Mouse (Mus musculus): Measurements from ENCODE around the gene Olfr456.
"Not testable (repeated sequence)": the region's sequence is repeated elsewhere in the genome, so short reads cannot be mapped to it uniquely, and the experiment has no call there.

The Olfr456 gene

DNA sequence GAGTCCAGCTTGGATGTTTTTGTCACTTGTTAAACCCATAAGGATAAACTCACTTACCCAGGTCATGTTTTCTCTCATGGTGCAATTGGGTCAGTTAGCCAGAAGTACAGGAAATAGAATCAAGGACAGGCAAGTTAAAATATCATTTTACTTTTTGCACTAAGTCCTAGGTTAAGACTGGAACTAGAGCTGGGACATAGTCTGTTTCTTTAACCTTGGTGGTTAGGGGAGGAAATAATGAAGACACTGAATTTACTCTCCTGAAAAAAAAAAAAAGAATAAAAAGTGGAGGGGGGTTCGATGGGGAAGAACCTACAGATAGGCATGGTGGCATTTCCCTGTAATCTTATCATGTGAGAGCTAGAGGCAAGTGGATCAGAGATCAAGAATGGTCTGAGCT is at the start of gene Olfr456:
TSS of gene Olfr456 (minus strand) at position 101 of the 400 bp plus-strand sequence.
- in situ Hi-C loops (cut with MboI, MseI): no loop called here

DNA sequence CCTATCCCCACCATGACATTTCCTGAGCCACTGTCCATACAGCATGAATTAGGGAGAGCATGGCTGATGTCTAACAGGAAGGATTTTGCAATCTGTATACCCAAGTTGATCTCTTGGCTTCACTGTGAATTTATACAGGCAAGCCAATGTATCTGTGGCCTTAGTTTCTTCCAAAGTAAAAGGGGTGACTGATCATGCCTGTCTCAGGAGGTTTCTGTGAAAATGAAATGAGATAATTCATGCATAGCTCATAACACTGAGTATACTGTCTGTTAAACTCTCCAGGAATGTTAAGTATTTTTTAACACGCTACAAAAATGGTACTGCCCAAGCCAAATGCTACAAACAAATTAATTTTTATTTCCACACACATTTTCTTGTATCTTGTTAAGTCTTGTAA is 26.4 kb upstream of the Olfr456 start:
- in situ Hi-C loops (cut with MboI, MseI): no loop called here

DNA sequence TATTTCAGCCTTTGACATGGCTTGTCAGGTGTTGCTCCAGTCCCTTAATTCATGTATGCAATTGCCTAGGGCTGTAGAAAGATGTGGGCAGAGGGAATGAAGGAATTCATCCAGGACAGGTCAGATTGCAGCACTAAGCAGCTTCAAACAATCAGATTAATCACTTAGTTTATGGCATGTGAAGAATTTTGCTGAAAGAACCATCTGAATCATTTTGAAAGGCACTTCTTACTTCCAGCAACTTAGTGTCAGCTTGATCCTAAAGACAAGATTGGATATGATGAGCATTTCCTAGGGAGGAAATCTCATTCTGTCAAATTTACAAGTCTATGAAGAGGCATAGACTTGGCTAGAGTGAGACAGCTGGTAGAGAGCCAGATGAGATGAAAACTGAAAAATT is 22.3 kb upstream of the Olfr456 start:
- in situ Hi-C loops (cut with MboI, MseI): no loop called here

DNA sequence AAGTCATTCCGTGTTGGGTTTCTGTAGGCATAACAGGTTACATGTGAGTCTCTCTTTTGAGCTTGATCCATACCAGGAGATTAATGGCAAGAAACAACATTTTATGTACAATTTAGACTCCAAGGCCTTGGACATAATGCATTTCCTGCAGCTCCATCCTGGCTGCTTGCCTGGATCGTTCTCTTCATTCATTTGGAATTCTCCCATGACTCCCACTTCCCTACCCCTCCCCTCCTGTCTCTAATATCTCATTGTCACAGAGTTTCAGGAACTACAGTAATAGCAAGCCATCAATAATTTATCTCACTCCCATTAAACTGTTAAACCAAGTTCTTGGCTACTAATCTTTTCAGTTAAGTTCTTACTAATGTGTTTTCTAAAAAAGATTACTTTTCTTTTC is 16.5 kb upstream of the Olfr456 start:
- in situ Hi-C loops (cut with MboI, MseI): no loop called here

DNA sequence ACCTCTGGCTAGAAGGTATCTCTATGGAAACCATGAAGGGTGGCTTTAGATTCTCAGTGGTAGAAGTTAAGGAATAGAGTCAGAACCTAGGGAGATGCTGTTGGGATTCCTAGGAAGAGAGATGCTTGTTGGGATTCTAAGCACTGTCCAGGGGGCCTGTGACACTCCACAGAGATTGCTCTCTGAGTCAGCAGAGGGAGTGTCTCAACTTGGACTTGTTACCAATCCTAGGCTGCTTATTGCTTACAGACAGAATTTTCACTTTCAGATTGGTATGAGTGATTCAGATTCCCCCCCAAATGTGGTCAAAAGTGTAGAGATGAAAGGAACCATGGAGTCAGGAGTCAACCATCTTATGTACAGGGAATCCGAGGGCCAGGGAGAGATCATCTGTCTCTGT is 2.7 kb upstream of the Olfr456 start:
- in situ Hi-C loops (cut with MboI, MseI): no loop called here

DNA sequence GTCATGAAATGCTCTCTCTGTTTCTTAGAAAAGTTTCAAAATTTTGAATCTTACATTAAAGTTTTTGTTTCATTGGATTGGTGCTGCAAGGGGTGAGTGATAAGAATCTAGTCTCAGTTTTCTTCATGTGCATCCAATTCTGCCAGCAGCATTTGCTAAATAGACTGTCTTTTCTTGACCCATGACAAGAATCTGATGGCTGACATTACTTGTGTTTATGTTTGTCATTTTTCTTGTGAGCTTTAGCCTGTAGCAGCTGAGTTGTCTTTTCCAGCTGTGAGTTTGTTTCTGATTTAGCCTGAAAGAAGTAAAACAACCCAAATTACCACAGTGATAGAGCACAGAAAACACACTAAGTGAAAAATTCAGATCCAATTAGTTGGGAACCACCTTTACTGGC is 2.4 kb downstream of the Olfr456 start:
- in situ Hi-C loops (cut with MboI, MseI): no loop called here

DNA sequence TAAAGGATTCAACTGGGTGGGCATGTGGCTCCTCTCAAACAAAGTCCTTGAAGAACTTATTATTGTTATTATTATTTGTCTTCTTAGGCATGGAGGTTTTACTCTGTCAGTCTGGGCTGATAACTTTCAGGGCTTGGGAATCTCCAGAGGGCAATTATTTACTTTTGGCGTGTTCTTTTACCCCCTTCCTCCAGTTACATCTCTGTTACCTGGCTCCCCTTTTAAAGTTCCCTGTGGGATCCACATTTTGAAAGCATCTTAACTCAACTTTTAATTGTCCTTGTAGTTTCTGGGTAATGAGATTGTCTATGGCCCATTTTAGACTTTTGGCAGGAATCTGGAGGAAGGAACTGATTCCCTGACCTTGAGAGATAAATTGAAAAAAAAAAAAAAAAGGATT is 10.8 kb downstream of the Olfr456 start, which contains the start of gene Olfr457:
TSS of gene Olfr457 (minus strand) at position 101 of the 400 bp plus-strand sequence.
- in situ Hi-C loops (cut with MboI, MseI): no loop called here

DNA sequence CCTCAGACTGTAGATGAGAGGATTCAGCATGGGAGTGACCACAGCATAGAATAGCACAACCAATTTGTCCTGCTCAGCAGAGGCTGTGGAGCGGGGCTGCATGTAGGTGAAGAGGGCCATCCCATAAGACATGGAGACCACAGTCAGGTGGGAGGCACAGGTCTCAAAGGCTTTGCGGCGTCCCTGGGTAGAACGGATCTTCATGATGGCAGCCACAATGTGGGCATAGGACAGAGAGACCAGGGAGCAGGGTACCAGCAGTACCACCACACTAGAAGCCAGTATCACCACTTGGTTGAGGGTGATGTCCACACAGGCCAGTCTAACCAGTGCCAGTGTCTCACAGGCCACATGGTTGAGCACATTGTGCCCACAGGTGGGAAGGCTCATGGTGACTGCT is 15.7 kb downstream of the Olfr456 start:
- in situ Hi-C loops (cut with MboI, MseI): not testable (repeated sequence)

DNA sequence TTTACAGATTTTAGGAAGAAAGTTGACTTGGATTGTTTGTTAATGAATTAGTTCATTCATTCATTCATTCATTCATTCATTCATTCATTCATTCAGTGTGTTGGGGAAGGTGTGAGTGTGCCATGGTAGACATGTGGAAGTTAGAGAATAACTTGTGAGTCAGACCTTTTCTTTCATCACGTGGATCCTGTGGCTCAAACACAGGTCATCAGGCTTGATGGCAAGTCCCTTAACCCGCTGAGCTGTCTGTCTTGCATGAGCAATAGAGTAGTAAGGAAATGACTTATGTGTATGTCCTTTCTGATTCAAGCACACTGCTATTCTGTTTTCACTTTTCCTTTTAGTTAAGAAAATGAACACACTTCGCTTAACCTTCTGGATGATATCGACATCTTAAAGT is 16.5 kb downstream of the Olfr456 start:
- in situ Hi-C loops (cut with MboI, MseI): no loop called here

DNA sequence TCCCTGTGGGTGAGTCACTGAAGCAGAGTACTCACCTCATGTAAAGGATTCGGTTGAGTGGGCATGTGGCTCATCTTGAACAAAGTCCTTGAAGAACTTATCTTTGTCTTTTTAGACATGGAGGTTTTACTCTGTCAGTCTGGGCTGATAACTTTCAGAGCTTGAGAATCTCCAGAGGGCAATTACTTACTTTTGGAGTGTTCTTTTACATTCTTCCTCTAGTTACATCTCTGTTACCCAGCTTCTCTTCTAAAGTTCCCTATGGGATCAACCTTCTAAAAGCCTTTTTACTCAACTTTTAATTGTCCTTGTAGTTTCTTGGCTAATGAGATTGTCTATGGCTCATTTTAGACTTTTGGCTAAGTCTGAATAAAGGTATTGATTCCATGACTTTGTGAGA is 21.9 kb downstream of the Olfr456 start, which contains the start of gene Olfr458:
TSS of gene Olfr458 (minus strand) at position 101 of the 400 bp plus-strand sequence.
- in situ Hi-C loops (cut with MboI, MseI): no loop called here

DNA sequence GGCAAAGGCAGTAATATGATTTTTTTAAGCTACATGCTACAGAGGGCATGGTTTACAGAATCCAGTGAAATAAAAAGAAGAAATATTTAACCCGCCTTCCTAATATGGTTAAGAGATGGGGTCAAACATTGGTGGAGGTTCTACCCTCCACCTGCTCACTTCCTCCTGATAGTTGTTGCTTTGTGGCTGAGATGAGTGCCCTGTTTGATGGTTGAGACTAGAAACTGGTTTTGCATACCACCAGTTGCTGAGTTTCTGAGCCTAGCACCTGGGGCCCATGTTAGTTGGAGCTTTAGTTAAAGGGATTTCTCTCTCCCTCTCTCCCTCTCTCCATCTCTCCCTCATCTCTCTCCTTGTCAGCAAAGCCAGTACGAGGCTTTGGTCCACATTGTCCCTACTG is 39.6 kb downstream of the Olfr456 start:
- in situ Hi-C loops (cut with MboI, MseI): no loop called here

DNA sequence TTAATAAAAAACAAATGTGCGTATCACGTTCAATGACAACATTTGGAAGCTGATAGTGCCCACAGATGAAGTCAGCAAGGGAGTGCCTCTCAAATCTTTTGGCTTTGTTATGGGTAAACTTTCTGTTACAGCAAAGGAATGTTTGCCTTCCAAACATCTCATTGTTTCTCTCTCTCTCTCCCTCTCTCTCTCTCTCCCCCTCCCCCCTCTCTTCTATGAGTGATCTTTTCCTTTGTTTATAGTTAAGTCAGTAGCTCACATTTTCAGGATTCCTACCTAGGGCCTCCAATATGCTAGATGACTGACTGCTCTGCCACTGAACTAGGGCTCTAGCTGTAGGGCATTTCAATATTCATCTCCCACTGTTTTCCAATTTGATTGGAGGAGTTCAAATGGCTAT is 42.5 kb downstream of the Olfr456 start:
- in situ Hi-C loops (cut with MboI, MseI): no loop called here

DNA sequence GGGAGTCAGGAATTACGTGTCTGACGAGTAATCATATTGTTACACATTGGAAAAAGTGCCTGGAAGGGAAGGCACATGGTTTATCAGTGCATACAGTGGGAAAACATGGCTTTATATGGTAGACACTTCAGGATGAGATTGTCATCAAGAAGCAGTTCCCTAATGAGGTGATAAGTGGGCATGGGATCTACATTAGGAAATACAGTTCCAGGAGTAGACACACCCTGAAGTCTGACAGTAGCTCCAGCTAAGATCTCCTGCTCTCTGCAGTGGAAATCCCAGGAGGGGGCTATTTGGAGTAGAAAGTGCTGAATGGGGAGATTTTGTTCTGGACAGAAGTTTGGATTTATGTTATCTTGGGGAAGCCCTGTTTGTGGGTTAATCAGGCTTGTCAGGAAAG is 45.6 kb downstream of the Olfr456 start:
- in situ Hi-C loops (cut with MboI, MseI): no loop called here

Data from T-helper 2 cell (primary cell).